Mouse (Mus musculus) heart, embryonic 13.5 days (tissue): ENCODE data around the gene Rptor. TPM values are rescaled to one million over a fixed set of nuclear protein-coding genes. Genes with fewer than 3 reads are reported as not detected.
A peak's percentile ranks its signal among the peaks of the same experiment; 100 is the strongest.

Experiments used
- ATAC-seq: fragments of 200-750 bp; cut with Nextera tagmentation; 2 replicates; pipeline ENCODE4 v1.8.0; 2017; ENCODE audit warnings: moderate TSS enrichment; ENCODE audit not compliant: insufficient number of reproducible peaks, low FRiP score, low TSS enrichment; ENCODE audit errors: extremely low read depth
- H3K27ac ChIP-seq: fragments of 300-500 bp; sonication (generic); replicated peaks from 2 replicates; pipeline ENCODE4 v1.5.1; 2015; ENCODE audit warnings: moderate library complexity, mild to moderate bottlenecking, inconsistent platforms
- H3K27me3 ChIP-seq: fragments of 300-500 bp; sonication (generic); replicated peaks from 2 replicates; pipeline ENCODE4 v1.6.1; 2015; ENCODE audit warnings: mild to moderate bottlenecking, inconsistent platforms
- H3K36me3 ChIP-seq: fragments of 300-500 bp; sonication (generic); 2 replicates; pipeline ENCODE4 v1.6.1; 2015; ENCODE audit warnings: mild to moderate bottlenecking, inconsistent platforms
- H3K4me1 ChIP-seq: fragments of 300-500 bp; sonication (generic); 2 replicates; pipeline ENCODE4 v1.6.1; 2015; ENCODE audit warnings: inconsistent platforms
- H3K4me2 ChIP-seq: fragments of 300-500 bp; sonication (generic); 2 replicates; pipeline ENCODE4 v1.6.1; 2015; ENCODE audit warnings: inconsistent platforms, mild to moderate bottlenecking, moderate library complexity
- H3K4me3 ChIP-seq: fragments of 300-500 bp; sonication (generic); 2 replicates; pipeline ENCODE4 v1.5.1; 2015; ENCODE audit warnings: moderate library complexity, mild to moderate bottlenecking, inconsistent platforms
- H3K9ac ChIP-seq: fragments of 300-500 bp; sonication (generic); 2 replicates; pipeline ENCODE4 v1.6.1; 2015; ENCODE audit warnings: inconsistent platforms, mild to moderate bottlenecking, moderate library complexity
- H3K9me3 ChIP-seq: fragments of 300-500 bp; sonication (generic); 2 replicates; pipeline ENCODE4 v1.6.1; 2016; ENCODE audit warnings: inconsistent platforms
- WGBS: fragments of 180-500 bp; shearing (Covaris S2); methylation state at CpG from one replicate; pipeline ENCODE4 v1.1.7; 2015; ENCODE audit warnings: mixed read lengths; 5-methylcytosine and 5-hydroxymethylcytosine counted together
- polyA plus RNA-seq: library from polyadenylated mRNA; unstranded; fragments of >200 nt; fragmentation: Nextera tagmentation; extraction: Ambion mirVana; gene quantifications from 2 replicates; pipeline ENCODE4 v1.2.1, GENCODE M21; 2015

Gene Rptor
- polyA plus RNA-seq, 1 experiment from 2014 or later, result 7.0 TPM

- Histone ChIP-seq H3K36me3 (peaks cover 96% of the 10 kb centered on the region), H3K9me3 (no peaks in the 10 kb centered on the region), H3K4me2 (no peak overlapping the region), H3K9ac (no peak overlapping the region), H3K27me3 (no peaks in the 10 kb centered on the region), H3K4me3 (no peak overlapping the region), H3K4me1 (no peaks in the 10 kb centered on the region), H3K27ac (no peak overlapping the region)
- ATAC-seq, result no peak
- WGBS, result 57% methylated on average over 6 of the region's 6 CpGs
These were observed 291.9 kb downstream of the Rptor start for GRCm38 (mm10) chr11:119894634-119895033.

DNA sequence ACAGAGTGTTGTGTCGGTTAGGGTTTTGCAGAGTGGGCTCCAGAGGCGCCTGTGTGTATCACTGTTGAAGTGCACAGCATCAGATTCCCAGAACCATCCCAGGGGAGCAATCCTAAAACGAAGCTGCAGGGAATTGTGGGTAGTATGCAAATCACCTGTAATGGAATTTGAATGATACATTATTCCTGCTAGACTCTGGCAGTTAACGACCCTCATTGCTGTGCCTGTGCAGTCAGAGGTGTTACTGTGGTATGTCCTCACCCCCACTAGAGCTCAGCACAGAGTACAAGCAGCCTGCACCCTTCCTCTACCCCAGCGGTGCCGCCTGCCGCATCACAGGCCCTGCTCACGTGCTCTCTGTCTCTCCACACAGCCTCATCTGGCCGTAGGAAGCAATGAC is 294.3 kb downstream of the Rptor start:
- Histone ChIP-seq H3K4me1 (no peaks in the 10 kb centered on the region), H3K4me2 (no peak overlapping the region), H3K4me3 (no peak overlapping the region), H3K36me3 (peaks cover 73% of the 10 kb centered on the region), H3K27me3 (no peaks in the 10 kb centered on the region), H3K9ac (no peak overlapping the region), H3K27ac (no peak overlapping the region), H3K9me3 (no peaks in the 10 kb centered on the region)
- 83% methylated on average over 9 of the region's 9 CpGs for WGBS
- ATAC-seq, result no peak

DNA sequence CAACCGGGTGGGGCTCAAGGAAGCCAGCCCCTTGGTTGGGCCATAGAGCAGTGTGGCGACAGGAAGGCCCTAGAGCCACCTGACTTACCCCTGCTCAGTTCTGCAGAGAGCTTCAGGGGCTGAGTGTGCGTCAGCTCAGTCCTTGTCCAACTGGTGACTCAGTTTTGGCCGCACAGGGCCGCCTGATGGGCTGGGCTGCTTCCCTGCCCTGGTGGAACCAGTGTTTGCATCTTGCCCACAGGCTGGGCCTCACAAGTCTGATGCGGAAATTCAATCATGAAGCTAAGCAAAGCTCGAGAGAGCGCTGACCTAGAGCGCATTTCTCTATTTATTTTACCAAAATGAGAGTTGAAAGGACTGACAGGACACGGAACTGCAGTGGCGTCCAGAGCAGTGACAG is 296.3 kb downstream of the Rptor start:
- Histone ChIP-seq H3K27me3 (no peaks in the 10 kb centered on the region), H3K27ac (no peak overlapping the region), H3K4me2 (no peak overlapping the region), H3K4me1 (no peaks in the 10 kb centered on the region), H3K36me3 (peaks cover 54% of the 10 kb centered on the region), H3K9ac (no peak overlapping the region), H3K9me3 (no peaks in the 10 kb centered on the region), H3K4me3 (no peak overlapping the region)
- 91% methylated on average over 11 of the region's 11 CpGs for WGBS
- ATAC-seq, result no peak

DNA sequence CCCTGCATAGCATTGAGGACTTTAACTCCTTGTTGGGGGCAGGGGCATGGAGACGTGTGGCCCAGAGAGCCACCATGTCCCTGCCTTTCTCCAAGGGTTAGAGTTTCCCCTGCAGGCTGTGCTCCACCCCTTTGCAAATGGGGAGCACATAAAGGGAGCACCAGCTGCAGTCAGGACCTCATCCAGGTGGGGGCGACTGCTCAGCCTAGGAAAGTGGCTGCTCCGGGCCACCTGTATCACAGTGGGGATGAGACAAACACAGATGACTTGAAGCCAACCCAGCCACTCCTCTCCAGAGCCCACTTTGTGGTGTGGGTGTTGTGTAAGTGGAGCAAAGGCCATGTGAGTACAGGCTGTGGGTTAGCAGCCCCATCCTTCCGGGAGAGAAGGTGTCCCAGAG is 298.5 kb downstream of the Rptor start:
- H3K36me3 ChIP-seq, result peaks cover 32% of the 10 kb centered on the region
- H3K4me1 ChIP-seq, result no peaks in the 10 kb centered on the region
- ATAC-seq, result no peak
- H3K9ac ChIP-seq, result no peak overlapping the region
- H3K9me3 ChIP-seq, result no peaks in the 10 kb centered on the region
- H3K27me3 ChIP-seq, result peaks cover 7% of the 10 kb centered on the region
- no peak overlapping the region for H3K27ac ChIP-seq
- whole genome bisulfite sequencing, result 65% methylated on average over 4 of the region's 4 CpGs
- no peak overlapping the region for H3K4me2 ChIP-seq
- H3K4me3 ChIP-seq, result no peak overlapping the region

GRCm38 (mm10) chr11:119902891-119903290 is 300.2 kb downstream of the Rptor start:
- no peaks in the 10 kb centered on the region for H3K9me3 ChIP-seq
- WGBS, result 83% methylated on average over 4 of the region's 4 CpGs
- no peak for ATAC-seq

DNA sequence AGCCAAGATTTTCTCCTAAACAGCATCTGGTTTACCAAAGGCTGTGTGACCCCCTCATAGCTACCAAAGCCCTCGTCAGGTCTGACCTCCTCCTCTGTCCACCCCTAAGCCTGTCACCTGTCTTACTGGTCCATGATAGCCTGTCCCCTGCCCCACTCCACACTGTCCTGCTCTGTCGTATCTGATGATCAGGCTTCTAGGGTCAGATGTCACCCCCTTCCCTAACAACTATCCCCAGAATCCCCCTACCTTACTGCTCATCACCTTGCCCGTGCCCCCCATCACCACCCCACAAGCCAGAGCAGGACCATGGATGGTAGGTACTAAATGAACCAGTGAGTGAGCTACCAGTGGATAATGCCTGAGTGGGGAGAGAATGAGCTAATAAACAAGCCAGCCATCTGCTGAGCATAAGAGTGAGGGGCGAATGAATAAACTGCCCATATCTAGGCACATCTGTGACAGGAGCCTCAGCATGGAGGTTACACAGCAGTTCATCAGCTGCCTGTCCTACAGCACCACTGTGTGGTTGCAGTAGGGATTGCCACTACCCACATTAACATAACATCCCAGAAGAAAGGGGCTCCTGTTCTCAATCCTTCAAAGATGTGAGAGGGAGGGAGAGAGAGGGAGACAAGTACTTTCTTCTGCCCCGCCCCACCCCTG is 302.0 kb downstream of the Rptor start:
- ATAC-seq, result no peak
- peaks cover 8% of the 10 kb centered on the region for H3K4me1 ChIP-seq
- 0 out of 2 replicates have a peak overlapping the region, but pooled peaks have one; percentile 33 for H3K9ac ChIP-seq
- WGBS, result 25% methylated on average over 5 of the region's 5 CpGs
- peaks cover 34% of the 10 kb centered on the region for H3K27me3 ChIP-seq
- no peak overlapping the region for H3K4me2 ChIP-seq
- H3K4me3 ChIP-seq, result no peak overlapping the region
- no peak overlapping the region for H3K27ac ChIP-seq
- no peaks in the 10 kb centered on the region for H3K9me3 ChIP-seq
- H3K36me3 ChIP-seq, result no peaks in the 10 kb centered on the region

More at GRCm38 (mm10) chr11:119902891-119903290, 300.2 kb downstream of the Rptor start:
- no peak overlapping the region for H3K27ac ChIP-seq
- peaks cover 25% of the 10 kb centered on the region for H3K27me3 ChIP-seq
- H3K4me2 ChIP-seq, result no peak overlapping the region
- H3K4me3 ChIP-seq, result no peak overlapping the region
- H3K9ac ChIP-seq, result no peak overlapping the region
- H3K4me1 ChIP-seq, result no peaks in the 10 kb centered on the region
- H3K36me3 ChIP-seq, result peaks cover 16% of the 10 kb centered on the region

- no peaks in the 10 kb centered on the region for H3K36me3 ChIP-seq
- peaks cover 15% of the 10 kb centered on the region for H3K4me1 ChIP-seq
- H3K27me3 ChIP-seq, result peaks cover 34% of the 10 kb centered on the region
- no peak overlapping the region for H3K9ac ChIP-seq
- no peak overlapping the region for H3K4me2 ChIP-seq
- 81% methylated on average over 5 of the region's 5 CpGs for WGBS
- H3K4me3 ChIP-seq, result no peak overlapping the region
- no peak overlapping the region for H3K27ac ChIP-seq
- no peak for ATAC-seq
- no peaks in the 10 kb centered on the region for H3K9me3 ChIP-seq
These were observed 303.1 kb downstream of the Rptor start for GRCm38 (mm10) chr11:119905794-119906193.

DNA sequence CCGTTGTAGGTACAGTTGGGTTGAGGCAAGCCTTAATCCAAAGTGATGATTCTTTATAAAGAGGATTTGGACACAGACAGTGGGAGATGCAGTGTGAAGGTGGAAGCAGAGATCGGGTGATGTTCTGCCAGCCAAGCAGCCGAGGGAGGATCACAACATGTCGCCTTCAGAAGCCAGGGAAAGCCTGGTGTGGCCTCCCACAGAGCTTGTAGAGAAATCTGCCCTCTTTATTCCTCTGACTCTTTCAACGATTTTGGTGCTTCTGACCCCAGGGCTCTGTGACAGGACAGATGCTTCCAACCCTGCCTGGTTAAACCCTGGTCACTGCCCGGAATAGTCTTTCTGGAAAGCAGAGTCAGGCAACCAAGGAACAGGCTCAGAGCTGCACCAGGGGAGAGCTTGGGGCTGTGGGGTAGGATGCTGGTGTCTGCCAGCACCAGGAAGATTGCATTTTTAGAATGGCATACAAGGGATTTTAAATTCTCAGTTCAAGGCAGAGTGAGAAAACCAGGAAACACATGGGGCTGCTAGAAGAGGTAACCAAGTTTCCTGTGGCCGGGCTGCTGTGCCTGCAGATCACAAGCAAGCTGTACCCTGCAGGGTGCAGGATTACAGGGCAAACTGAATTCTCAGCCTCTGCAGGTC is 304.4 kb downstream of the Rptor start:
- Histone ChIP-seq H3K27ac (no peak overlapping the region), H3K4me2 (no peak overlapping the region), H3K36me3 (no peaks in the 10 kb centered on the region), H3K27me3 (peaks cover 34% of the 10 kb centered on the region), H3K4me3 (no peak overlapping the region), H3K9me3 (no peaks in the 10 kb centered on the region), H3K9ac (no peak overlapping the region), H3K4me1 (peaks cover 15% of the 10 kb centered on the region)
- WGBS, result 29% methylated on average over 7 of the region's 7 CpGs
- no peak for ATAC-seq

GRCm38 (mm10) chr11:119907711-119908110 is 305.0 kb downstream of the Rptor start:
- ATAC-seq, result no peak
- Histone ChIP-seq H3K27ac (no peak overlapping the region), H3K4me3 (no peak overlapping the region), H3K27me3 (peaks cover 34% of the 10 kb centered on the region), H3K9me3 (no peaks in the 10 kb centered on the region), H3K36me3 (no peaks in the 10 kb centered on the region), H3K4me1 (peaks cover 17% of the 10 kb centered on the region), H3K4me2 (no peak overlapping the region), H3K9ac (no peak overlapping the region)
- WGBS, result 39% methylated on average over 7 of the region's 7 CpGs

- no peaks in the 10 kb centered on the region for H3K9me3 ChIP-seq
- H3K4me2 ChIP-seq, result peak overlapping the region; percentile 56
- under 1% methylated on average over 5 of the region's 5 CpGs for WGBS
- H3K4me3 ChIP-seq, result peak overlapping the region; percentile 26
- H3K4me1 ChIP-seq, result peaks cover 27% of the 10 kb centered on the region
- H3K36me3 ChIP-seq, result no peaks in the 10 kb centered on the region
- H3K27ac ChIP-seq, result 0 out of 2 replicates have a peak overlapping the region, but pooled peaks have one; percentile 20
- peak overlapping the region; percentile 65 for H3K9ac ChIP-seq
- peaks cover 34% of the 10 kb centered on the region for H3K27me3 ChIP-seq
- no peak for ATAC-seq
These were observed 306.7 kb downstream of the Rptor start for GRCm38 (mm10) chr11:119909436-119909835.

DNA sequence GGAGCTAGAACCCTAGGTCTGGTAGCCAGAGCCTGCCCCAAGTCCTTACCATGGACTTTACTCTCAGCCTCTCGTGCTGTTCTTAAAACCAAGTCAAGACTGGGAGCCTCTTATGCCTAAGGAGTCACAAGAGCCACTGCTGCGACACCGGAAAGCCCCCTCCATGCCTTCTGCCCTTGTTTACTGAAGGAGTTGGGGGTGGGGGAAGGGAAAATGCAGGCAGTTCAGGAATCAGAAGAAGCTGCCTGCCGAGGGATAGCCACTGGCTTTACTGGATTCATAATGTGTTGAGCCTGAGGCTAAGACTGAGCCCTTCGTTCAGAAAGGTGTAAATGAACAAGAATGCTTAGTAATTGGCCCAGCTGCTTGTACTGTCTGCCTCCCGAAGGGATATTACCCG is 310.1 kb downstream of the Rptor start:
- Histone ChIP-seq H3K4me2 (peak overlapping the region; percentile 98), H3K27me3 (peaks cover 10% of the 10 kb centered on the region), H3K36me3 (peaks cover 19% of the 10 kb centered on the region), H3K9me3 (no peaks in the 10 kb centered on the region), H3K4me3 (peak overlapping the region; percentile 89), H3K27ac (0 out of 2 replicates have a peak overlapping the region, but pooled peaks have one; percentile 13), H3K4me1 (peaks cover 52% of the 10 kb centered on the region), H3K9ac (peak overlapping the region; percentile 96)
- 13% methylated on average over 7 of the region's 7 CpGs for WGBS
- ATAC-seq, result no peak
